Mouse (Mus musculus) CH12.LX (cell line): ENCODE results near the gene Pdss2. TPM values are rescaled to one million over a fixed set of nuclear protein-coding genes. Genes with fewer than 3 reads are reported as not detected.

Experiments
- DNase-seq: peaks from one replicate; pipeline ENCODE4 v3.0.0-alpha.2; 2013; ENCODE audit errors: extremely low read depth
- H3K27ac ChIP-seq: 2 replicates; pipeline ENCODE4 v1.5.1; 2012; ENCODE audit warnings: low read depth, mild to moderate bottlenecking, control low read depth, moderate library complexity; ENCODE audit not compliant: insufficient read depth
- H3K27me3 ChIP-seq: replicated peaks from 2 replicates; pipeline ENCODE3; 2012; ENCODE audit warnings: inconsistent platforms
- H3K36me3 ChIP-seq, 2 experiments: replicated peaks in 1 of 2; 2 replicates each; pipeline versions ENCODE3 to v1.6.1; 2012; ENCODE audit warnings: inconsistent platforms in 1 of 2, low read length in 1 of 2, mild to moderate bottlenecking in 1 of 2, mixed read lengths in 1 of 2, moderate library complexity in 1 of 2; ENCODE audit not compliant: control insufficient read depth in 1 of 2, insufficient read depth in 1 of 2
- H3K4me1 ChIP-seq, 2 experiments: 2 replicates each; pipeline ENCODE4 v1.6.1; 2012; ENCODE audit warnings: inconsistent platforms in 1 of 2, moderate library complexity in 1 of 2; ENCODE audit not compliant: insufficient read depth in 2 of 2, control insufficient read depth in 1 of 2
- H3K4me2 ChIP-seq: 2 replicates; pipeline ENCODE4 v1.6.1; 2012; ENCODE audit warnings: low read depth, mild to moderate bottlenecking, control low read depth; ENCODE audit not compliant: poor library complexity, insufficient read depth, severe bottlenecking
- H3K4me3 ChIP-seq, 3 experiments: fragments of 150-350 bp in 1 of 3; sonication (generic) in 1 of 3; replicated peaks in 1 of 3; 2 replicates each; pipeline versions ENCODE3 to v1.5.1; 2011 to 2012; ENCODE audit warnings: low read depth in 2 of 3, low read length in 2 of 3, mild to moderate bottlenecking in 2 of 3, moderate library complexity in 2 of 3, control low read depth in 1 of 3, improper control_type of control experiment in 1 of 3, inconsistent platforms in 1 of 3, mixed read lengths in 1 of 3; ENCODE audit not compliant: poor library complexity in 1 of 3
- H3K79me2 ChIP-seq: replicated peaks from 2 replicates; pipeline ENCODE4 v1.6.1; 2012; ENCODE audit warnings: mild to moderate bottlenecking, moderate library complexity; ENCODE audit not compliant: control insufficient read depth, poor library complexity, insufficient read depth, severe bottlenecking; ENCODE audit errors: extremely low read depth
- H3K9ac ChIP-seq: 2 replicates; pipeline ENCODE4 v1.6.1; 2012; ENCODE audit warnings: low read depth, mild to moderate bottlenecking, control low read depth, moderate library complexity; ENCODE audit not compliant: insufficient read depth
- H3K9me3 ChIP-seq: replicated peaks from 2 replicates; pipeline ENCODE3; 2012; ENCODE audit warnings: low read length, inconsistent platforms, mixed read lengths
- ELF1 ChIP-seq: IDR thresholded peaks from 2 replicates; pipeline ENCODE4 v1.6.1; 2014; ENCODE audit warnings: low read depth, mild to moderate bottlenecking, inconsistent platforms, low read length, improper control_type of control experiment
- EP300 ChIP-seq: IDR thresholded peaks from 2 replicates; pipeline ENCODE4 v1.6.1; 2011; ENCODE audit warnings: low read length, improper control_type of control experiment
- ETS1 ChIP-seq: conservative IDR thresholded peaks from 2 replicates; pipeline ENCODE4 v1.6.1; 2012; ENCODE audit warnings: low read depth, mild to moderate bottlenecking, inconsistent platforms, low read length, improper control_type of control experiment, moderate library complexity
- GABPA ChIP-seq: IDR thresholded peaks from 2 replicates; pipeline ENCODE4 v1.6.1; 2012; ENCODE audit warnings: low read depth, low read length, improper control_type of control experiment, inconsistent platforms; ENCODE audit not compliant: insufficient replicate concordance
- IRF4 ChIP-seq: IDR thresholded peaks from 2 replicates; pipeline ENCODE4 v1.6.1; 2014; ENCODE audit warnings: low read depth, mild to moderate bottlenecking, inconsistent platforms, low read length, improper control_type of control experiment
- MAZ ChIP-seq: IDR thresholded peaks from 2 replicates; pipeline ENCODE4 v1.6.1; 2012; ENCODE audit warnings: low read depth, mild to moderate bottlenecking, inconsistent platforms, low read length, improper control_type of control experiment, moderate library complexity
- MEF2A ChIP-seq: IDR thresholded peaks from 2 replicates; pipeline ENCODE4 v1.6.1; 2014; ENCODE audit warnings: low read depth, mild to moderate bottlenecking, inconsistent platforms, low read length, improper control_type of control experiment, borderline replicate concordance
- POLR2A ChIP-seq: IDR thresholded peaks from 2 replicates; pipeline ENCODE4 v1.6.1; 2011; ENCODE audit warnings: low read depth, mild to moderate bottlenecking, improper control_type of control experiment, low read length
- RAD21 ChIP-seq: IDR thresholded peaks from 2 replicates; pipeline ENCODE4 v1.6.1; 2011; ENCODE audit warnings: low read depth, mild to moderate bottlenecking, low read length, improper control_type of control experiment, moderate library complexity
- TCF12 ChIP-seq: IDR thresholded peaks from 2 replicates; pipeline ENCODE4 v1.6.1; 2014; ENCODE audit warnings: low read depth, mild to moderate bottlenecking, inconsistent platforms, low read length, improper control_type of control experiment
- dilution Hi-C: fragments of 300-500 bp; cut with MboI; formaldehyde crosslinking; loops from 2 replicates; pipeline ENCODE4 v1.14.3; 2020; ENCODE audit warnings: low sequenced_read_pairs; ENCODE audit not compliant: extremely low pct_unique_long_range_greater_than_20kb, extremely low pct_ligation_motif_present
- in situ Hi-C: fragments of 300-500 bp; cut with MboI; formaldehyde crosslinking; loops from 3 replicates; pipeline ENCODE4 v1.14.3; 2019; ENCODE audit warnings: low sequenced_read_pairs, low pct_ligation_motif_present, low pct_unique_long_range_greater_than_20kb, mixed read lengths
- polyA plus RNA-seq: library from polyadenylated mRNA; unstranded; fragments of >175 nt; gene quantifications from 2 replicates; pipeline ENCODE4 v1.2.1, GENCODE M21; 2012; ENCODE audit warnings: low read depth; ENCODE audit not compliant: insufficient read length
- total RNA-seq, 2 experiments: library from RNA; depleted of rRNA; stranded (reverse); fragments of 300-350 nt in 1 of 2; fragments of >200 nt in 1 of 2; gene quantifications; 2 replicates each; pipeline ENCODE4 v1.2.3; 2012 to 2014

Gene Pdss2
- total and polyA plus RNA-seq, 3 experiments, result 11.1 to 17.9 (median 14.3) TPM

DNA sequence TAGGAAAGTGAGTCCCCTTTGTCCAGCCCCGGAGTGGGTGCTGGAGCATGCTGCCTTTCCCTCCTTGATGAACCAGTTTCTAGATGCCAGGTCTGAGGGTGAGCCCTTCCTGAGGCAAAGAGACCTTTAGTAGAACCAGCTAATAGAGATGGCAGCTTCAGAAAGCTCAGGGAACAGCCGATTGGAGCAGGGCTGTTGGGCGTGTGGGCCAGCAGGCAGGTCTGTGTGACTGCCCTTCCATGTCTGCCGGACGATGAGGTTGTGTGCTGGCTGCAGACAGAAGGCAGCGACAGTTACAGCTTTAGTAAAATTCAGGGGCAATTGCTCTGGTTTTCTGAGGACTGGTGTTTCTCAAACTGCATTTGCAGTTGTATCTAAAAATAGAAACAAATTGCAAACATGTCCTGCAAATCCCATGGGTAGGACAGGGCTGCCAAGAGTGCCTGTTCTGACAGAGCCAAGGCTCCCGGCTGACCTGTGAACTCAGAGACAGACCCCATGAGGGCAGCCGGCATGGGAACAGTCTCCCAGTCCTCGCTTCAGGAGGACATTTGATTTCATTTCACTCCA, 262.2 kb downstream of the Pdss2 start:
- H3K27me3 ChIP-seq, result no peaks in the 10 kb centered on the region
- 0 out of 2 replicates have a peak overlapping the region, but pooled peaks have one; percentile 0 for H3K9ac ChIP-seq
- peaks cover 59% of the 10 kb centered on the region for H3K79me2 ChIP-seq
- TF ChIP-seq GABPA (no peak), MEF2A (peak; percentile 76; the same call in 1 of the 2 replicates), RAD21 (no peak)
- in situ Hi-C loops (loop anchor here (5.0 kb wide), 1 partner anchor 49 kb away; no protein-coding TSS in a partner anchor), dilution Hi-C loops (no loop called here)
- no peak for DNase-seq
- no peaks in the 10 kb centered on the region for H3K9me3 ChIP-seq
- peaks cover 29 to 75% of the 10 kb centered on the region in 2 experiments for H3K4me1 ChIP-seq
- no peaks in the 10 kb centered on the region for H3K36me3 ChIP-seq
- H3K27ac ChIP-seq, result no peak overlapping the region
- H3K4me2 ChIP-seq, result peak overlapping the region; percentile 63
- H3K4me3 ChIP-seq, result no peak overlapping the region

DNA sequence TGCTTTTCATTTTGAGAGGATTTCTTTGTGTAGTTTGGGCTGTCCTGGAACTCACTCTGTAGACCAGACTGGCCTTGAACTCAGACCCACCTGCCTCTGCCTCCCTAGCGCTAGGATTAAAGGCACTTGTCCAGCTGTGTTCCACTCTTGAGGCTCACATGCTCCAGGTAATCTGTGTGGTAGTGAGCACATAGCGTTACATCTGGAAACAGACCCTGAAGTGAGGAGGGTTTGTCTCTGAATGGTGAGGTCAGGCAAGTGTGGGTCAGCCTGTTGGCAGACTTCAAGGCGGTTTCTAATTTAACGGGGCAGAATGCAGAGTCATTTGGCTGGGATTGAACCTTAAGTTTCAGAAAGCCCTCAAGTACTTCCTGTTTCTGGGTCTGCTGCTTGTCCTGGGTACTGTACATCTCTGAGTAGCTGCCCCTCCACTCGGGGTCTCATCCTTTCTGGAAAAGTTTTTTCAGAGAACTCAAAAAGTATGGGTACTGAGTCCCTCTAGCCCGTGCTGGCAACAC, 264.5 kb downstream of the Pdss2 start:
- H3K4me3 ChIP-seq, result no peak overlapping the region
- H3K27me3 ChIP-seq, result no peaks in the 10 kb centered on the region
- H3K36me3 ChIP-seq, result peaks cover 0 to 11% of the 10 kb centered on the region in 2 experiments
- dilution Hi-C loops, result no loop called here
- peak overlapping the region; percentile 23 for H3K9ac ChIP-seq
- peak overlapping the region; percentile 81 for H3K27ac ChIP-seq
- H3K9me3 ChIP-seq, result no peaks in the 10 kb centered on the region
- 0 out of 2 replicates have a peak, but pooled peaks have one; percentile 19 for TF ChIP-seq IRF4
- peak; percentile 39; the same call in 1 of the 2 replicates for TF ChIP-seq ELF1
- TF ChIP-seq EP300, result no peak
- H3K4me1 ChIP-seq, result peaks cover 38 to 97% of the 10 kb centered on the region in 2 experiments
- in situ Hi-C loops, result no loop called here
- peak; percentile 52 for DNase-seq
- H3K79me2 ChIP-seq, result peaks cover 62% of the 10 kb centered on the region
- H3K4me2 ChIP-seq, result peak overlapping the region; percentile 48

DNA sequence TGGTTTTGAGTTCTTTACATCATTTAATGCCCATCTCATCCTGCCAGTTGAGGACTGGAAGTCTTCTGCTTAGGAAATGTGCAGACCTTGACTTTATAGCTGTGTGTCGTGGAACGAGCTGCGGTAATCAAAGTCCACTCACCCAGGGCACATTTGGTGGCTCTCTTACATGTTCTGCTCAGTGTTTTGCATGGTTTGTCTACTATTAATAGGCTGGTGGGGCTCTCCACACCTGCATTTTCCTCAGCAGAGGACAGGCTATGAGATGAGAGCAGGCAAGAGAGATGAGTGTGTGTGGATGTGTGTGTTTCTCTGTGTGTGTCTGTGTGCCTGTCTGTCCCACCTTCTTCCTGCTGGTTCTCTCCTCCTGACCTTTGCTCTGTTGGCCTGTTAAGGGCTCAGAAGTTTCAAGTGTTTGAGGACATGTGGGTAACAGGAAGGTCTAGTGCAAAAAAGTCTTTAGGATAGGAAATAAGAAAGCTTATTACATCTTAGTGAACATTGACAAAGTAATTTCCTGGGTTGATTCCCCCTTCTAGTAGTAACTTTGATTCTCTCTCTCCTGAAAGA, 266.2 kb downstream of the Pdss2 start:
- Histone ChIP-seq H3K27me3 (no peaks in the 10 kb centered on the region), H3K36me3 (peaks cover 0 to 11% of the 10 kb centered on the region in 2 experiments), H3K9me3 (no peaks in the 10 kb centered on the region), H3K4me3 (no peak overlapping the region), H3K9ac (0 out of 2 replicates have a peak overlapping the region, but pooled peaks have one; percentile 22), H3K4me1 (peaks cover 36 to 88% of the 10 kb centered on the region in 2 experiments), H3K79me2 (peaks cover 53% of the 10 kb centered on the region), H3K4me2 (peak overlapping the region; percentile 86), H3K27ac (peak overlapping the region; percentile 85)
- dilution Hi-C loops (no loop called here), in situ Hi-C loops (no loop called here)
- TF ChIP-seq MAZ (no peak), ELF1 (no peak), EP300 (0 out of 2 replicates have a peak, but pooled peaks have one; percentile 22), POLR2A (0 out of 2 replicates have a peak, but pooled peaks have one; percentile 26), MEF2A (peak; percentile 93), TCF12 (peak; percentile 69), ETS1 (peak; percentile 22; the same call in 1 of the 2 replicates)
- DNase-seq, result peak; percentile 67
